Mouse (Mus musculus) gonadal fat pad, adult 2 months (tissue): ENCODE measurements around the gene Dop1a. TPM values are rescaled to one million over a fixed set of nuclear protein-coding genes. Genes with fewer than 3 reads are reported as not detected.
"Not testable (repeated sequence)": the region's sequence is repeated elsewhere in the genome, so short reads cannot be mapped to it uniquely, and the experiment has no call there.

Experiments
- DNase-seq: peaks from one replicate; pipeline ENCODE4 v3.0.0-alpha.2; 2012; ENCODE audit warnings: low read depth
- polyA plus RNA-seq: library from polyadenylated mRNA; depleted of rRNA; stranded (reverse); fragments of >200 nt; gene quantifications from 2 replicates; pipeline ENCODE4 v1.2.3, GENCODE M21; 2012; rRNA removed

Dop1a gene
- polyA plus RNA-seq, 1 experiment = 14.9 TPM

- DNase-seq = no peak
Observed at GRCm38 (mm10) chr9:86575178-86575577, 108.2 kb downstream of the Dop1a start.

GRCm38 (mm10) chr9:86579657-86580056, 112.7 kb downstream of the Dop1a start:
- no peak for DNase-seq

DNA sequence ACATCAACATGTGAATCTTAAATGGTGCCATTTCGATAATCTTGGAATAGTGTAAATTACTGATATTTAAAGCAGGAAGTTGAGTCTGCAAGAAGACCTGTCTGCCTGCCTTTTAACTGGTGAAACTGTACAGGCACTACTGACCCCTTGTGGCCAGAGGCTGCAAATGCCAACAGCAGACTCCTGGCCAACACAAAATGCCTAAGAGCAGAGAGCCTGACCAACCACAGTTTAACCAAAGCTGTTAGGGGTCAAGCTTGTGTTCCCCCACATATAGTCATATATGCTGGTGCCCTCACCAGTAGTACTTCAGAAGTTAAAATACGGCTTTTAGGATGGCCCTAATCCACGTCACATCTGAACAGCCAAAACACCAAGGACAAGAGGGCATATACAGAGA, 116.8 kb downstream of the Dop1a start:
- DNase-seq = no peak

GRCm38 (mm10) chr9:86587019-86587795, 120.3 kb downstream of the Dop1a start:
- DNase-seq = no peak

- no peak for DNase-seq
Observed at GRCm38 (mm10) chr9:86592676-86593668, 126.0 kb downstream of the Dop1a start.

GRCm38 (mm10) chr9:86594357-86594767, 127.4 kb downstream of the Dop1a start:
- not testable (repeated sequence) for DNase-seq

- DNase-seq = not testable (repeated sequence)
Observed at GRCm38 (mm10) chr9:86596983-86597382, 130.0 kb downstream of the Dop1a start.

- DNase-seq = no peak
Observed at GRCm38 (mm10) chr9:86599723-86600303, 132.9 kb downstream of the Dop1a start.

Other genes starting within 250 kb of the Dop1a start
- 1.0 and 1.1 TPM in 2 replicates for gene Ube2cbp, start 2.2 kb upstream of the Dop1a start, polyA plus RNA-seq
- 12.7 and 16.1 TPM in 2 replicates for gene Pgm3, start 104.7 kb downstream of the Dop1a start, polyA plus RNA-seq
- gene Rwdd2a, start 104.8 kb downstream of the Dop1a start, polyA plus RNA-seq = 1.4 and 1.9 TPM in 2 replicates
- gene Me1, start 228.8 kb downstream of the Dop1a start, polyA plus RNA-seq = 99.1 and 207 TPM in 2 replicates